Mouse (Mus musculus) stomach, postnatal 0 days (tissue): ENCODE data around the gene Mmadhc.

Source experiments
- CTCF ChIP-seq: IDR thresholded peaks from 2 replicates; pipeline ENCODE4 v1.5.1; 2016; ENCODE audit warnings: antibody characterized with exemption, low read depth, mild to moderate bottlenecking, moderate library complexity
- EP300 ChIP-seq: optimal IDR thresholded peaks from 2 replicates; pipeline ENCODE3; 2016; ENCODE audit warnings: antibody characterized with exemption

DNA sequence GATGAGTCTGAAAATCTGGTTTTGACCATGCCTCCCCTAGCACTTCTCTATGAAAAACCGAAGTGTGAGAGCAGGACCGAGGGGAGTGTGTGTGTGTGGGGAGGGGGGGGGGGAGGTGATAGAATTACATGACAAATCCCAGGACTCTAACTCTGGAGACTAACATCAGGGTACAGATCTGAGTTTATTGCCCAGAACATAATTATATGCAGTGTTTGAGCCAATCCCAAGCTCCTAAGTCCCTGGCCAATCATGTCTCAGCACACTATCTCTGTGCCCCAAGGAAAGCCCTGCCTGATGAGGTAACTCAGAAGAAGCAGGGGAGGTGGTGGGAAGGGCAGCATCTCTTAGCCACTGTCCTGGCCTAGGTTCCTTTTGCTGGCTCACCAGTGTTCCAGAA, 28.1 kb downstream of the Mmadhc start:
- TF ChIP-seq EP300 = no peak
- no peak for TF ChIP-seq CTCF
